Mouse (Mus musculus): Measurements from ENCODE around the gene Rfc1.
A peak's percentile ranks its signal among the peaks of the same experiment; 100 is the strongest.

- TF ChIP-seq CTCF (conservative IDR thresholded peaks at IDR 0.05; ENCODE audit: insufficient read depth, insufficient read length, low read depth, low read length): 0 out of 2 replicates have a peak, but pooled peaks have one; percentile 16
- no peak for TF ChIP-seq POLR2A (IDR thresholded peaks at IDR 0.05; ENCODE audit: low read depth, low read length)
These were observed 92.7 kb downstream of the Rfc1 start for GRCm38 (mm10) chr5:65242740-65243139.
